Mouse (Mus musculus): ENCODE measurements at regions not wholly inside any gene's neighbourhood (a gene's known extent, or its start where the extent isn't known, plus 50 kb on each side); places are given as distances from the start of the nearest gene placed in this dataset.

GRCm38 (mm10) chr10:37504468-37504867, 365.7 kb upstream of the Marcks start:
- no peak for TF ChIP-seq CTCF (IDR thresholded peaks at IDR 0.05; ENCODE audit: low read depth)
- TF ChIP-seq EP300 (IDR thresholded peaks at IDR 0.05; ENCODE audit: low read depth), result no peak
